Mouse (Mus musculus) hindbrain, embryonic 16.5 days (tissue): Measurements from ENCODE around the gene Dnm3. TPM values are rescaled to one million over a fixed set of nuclear protein-coding genes. Genes with fewer than 3 reads are reported as not detected.

Experiments
- ATAC-seq: fragments of 200-750 bp; cut with Nextera tagmentation; 2 replicates; pipeline ENCODE4 v1.8.0; 2017; ENCODE audit warnings: moderate TSS enrichment, moderate library complexity
- H3K27ac ChIP-seq: fragments of 300-500 bp; sonication (generic); 2 replicates; pipeline ENCODE4 v1.5.1; 2014; ENCODE audit warnings: low read depth, mild to moderate bottlenecking, control low read depth, low read length, moderate library complexity
- H3K27me3 ChIP-seq: fragments of 300-500 bp; sonication (generic); replicated peaks from 2 replicates; pipeline ENCODE4 v1.6.1; 2014; ENCODE audit warnings: low read length; ENCODE audit not compliant: control insufficient read depth, insufficient read depth
- H3K36me3 ChIP-seq: fragments of 300-500 bp; sonication (generic); 2 replicates; pipeline ENCODE4 v1.6.1; 2014; ENCODE audit warnings: mild to moderate bottlenecking, low read length, moderate library complexity, mixed read lengths; ENCODE audit not compliant: control insufficient read depth, insufficient read depth
- H3K4me1 ChIP-seq: fragments of 300-500 bp; sonication (generic); 2 replicates; pipeline ENCODE4 v1.6.1; 2014; ENCODE audit warnings: low read depth, low read length; ENCODE audit not compliant: control insufficient read depth, insufficient read depth
- H3K4me2 ChIP-seq: fragments of 300-500 bp; sonication (generic); 2 replicates; pipeline ENCODE4 v1.6.1; 2014; ENCODE audit warnings: mild to moderate bottlenecking, low read length, control low read depth, moderate library complexity
- H3K4me3 ChIP-seq: fragments of 300-500 bp; sonication (generic); 2 replicates; pipeline ENCODE4 v1.5.1; 2014; ENCODE audit warnings: mild to moderate bottlenecking, low read length, control low read depth, moderate library complexity
- H3K9ac ChIP-seq: fragments of 300-500 bp; sonication (generic); 2 replicates; pipeline ENCODE4 v1.6.1; 2014; ENCODE audit warnings: low read depth, mild to moderate bottlenecking, control low read depth, low read length, moderate library complexity
- H3K9me3 ChIP-seq: fragments of 300-500 bp; sonication (generic); 2 replicates; pipeline ENCODE4 v1.6.1; 2014; ENCODE audit warnings: mild to moderate bottlenecking, low read length, moderate library complexity; ENCODE audit not compliant: control insufficient read depth
- WGBS: fragments of 180-500 bp; shearing (Covaris S2); extraction: QIAGEN DNeasy Blood & Tissue Kit; methylation state at CpG from one replicate; pipeline ENCODE4 v1.1.7; 2014; 5-methylcytosine and 5-hydroxymethylcytosine counted together
- polyA plus RNA-seq: library from polyadenylated mRNA; unstranded; fragments of >200 nt; fragmentation: Nextera tagmentation; extraction: Ambion mirVana; gene quantifications from 2 replicates; pipeline ENCODE4 v1.2.1, GENCODE M21; 2015

The Dnm3 gene
- polyA plus RNA-seq, 1 experiment from 2014 or later, result 57.1 TPM

DNA sequence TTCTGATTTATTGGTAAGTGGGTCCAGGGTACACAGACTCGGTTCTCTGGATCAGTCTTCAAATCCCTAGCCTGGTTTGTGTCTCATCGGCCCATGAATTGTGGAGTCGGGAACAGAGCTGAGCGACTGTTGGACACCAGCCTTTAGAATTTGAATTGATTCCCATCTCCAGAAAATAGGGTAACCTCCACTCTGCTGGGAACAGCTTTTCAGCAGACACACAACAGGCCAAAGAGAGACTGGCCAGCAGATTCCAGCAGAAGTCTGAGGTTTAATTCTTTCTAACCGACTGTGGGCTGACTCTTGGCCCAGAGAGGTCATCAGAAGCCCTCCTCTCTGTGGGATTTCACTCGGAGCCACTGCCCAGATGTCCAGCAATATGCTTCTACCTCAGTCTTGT, 494.4 kb downstream of the Dnm3 start:
- H3K4me1 ChIP-seq, result no peaks in the 10 kb centered on the region; the same call in 1 of the 2 replicates
- no peaks in the 10 kb centered on the region for H3K36me3 ChIP-seq
- WGBS, result 66% methylated on average over 6 of the region's 6 CpGs
- H3K9me3 ChIP-seq, result no peaks in the 10 kb centered on the region
- no peak overlapping the region for H3K9ac ChIP-seq
- H3K27me3 ChIP-seq, result no peaks in the 10 kb centered on the region
- no peak overlapping the region for H3K4me3 ChIP-seq
- H3K4me2 ChIP-seq, result no peak overlapping the region
- no peak for ATAC-seq
- no peak overlapping the region for H3K27ac ChIP-seq

- Histone ChIP-seq H3K27me3 (no peaks in the 10 kb centered on the region), H3K4me1 (no peaks in the 10 kb centered on the region; the same call in 1 of the 2 replicates), H3K9me3 (no peaks in the 10 kb centered on the region), H3K4me3 (no peak overlapping the region), H3K9ac (no peak overlapping the region), H3K36me3 (no peaks in the 10 kb centered on the region), H3K27ac (no peak overlapping the region), H3K4me2 (no peak overlapping the region)
- ATAC-seq, result no peak
- 83% methylated on average over 9 of the region's 9 CpGs for WGBS
Observed at GRCm38 (mm10) chr1:161980626-161981298, 497.1 kb downstream of the Dnm3 start.

DNA sequence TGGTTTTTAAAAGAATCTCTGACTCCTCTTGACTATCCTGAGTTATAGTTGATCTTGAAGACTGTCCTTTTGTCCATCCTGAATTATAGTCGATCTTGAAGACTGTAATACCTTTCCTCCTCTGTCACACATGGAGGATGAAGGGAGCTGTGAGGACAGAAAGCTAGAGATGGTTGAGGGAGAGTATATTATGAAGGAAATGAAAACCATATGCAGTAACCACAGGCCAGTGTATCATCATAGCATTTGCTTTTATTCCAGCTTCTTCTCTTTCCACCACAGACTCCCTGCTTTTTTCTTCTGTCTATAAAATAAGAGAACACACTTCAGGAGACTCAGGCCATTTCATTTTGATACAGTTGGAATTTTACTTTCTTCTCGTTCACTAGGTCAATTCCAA, 497.8 kb downstream of the Dnm3 start:
- no peak overlapping the region for H3K9ac ChIP-seq
- H3K9me3 ChIP-seq, result no peaks in the 10 kb centered on the region
- no peak overlapping the region for H3K27ac ChIP-seq
- no peak for ATAC-seq
- H3K4me1 ChIP-seq, result no peaks in the 10 kb centered on the region; the same call in 1 of the 2 replicates
- no peak overlapping the region for H3K4me3 ChIP-seq
- H3K36me3 ChIP-seq, result no peaks in the 10 kb centered on the region
- no peaks in the 10 kb centered on the region for H3K27me3 ChIP-seq
- H3K4me2 ChIP-seq, result no peak overlapping the region
- 76% methylated on average over 2 of the region's 2 CpGs for WGBS

DNA sequence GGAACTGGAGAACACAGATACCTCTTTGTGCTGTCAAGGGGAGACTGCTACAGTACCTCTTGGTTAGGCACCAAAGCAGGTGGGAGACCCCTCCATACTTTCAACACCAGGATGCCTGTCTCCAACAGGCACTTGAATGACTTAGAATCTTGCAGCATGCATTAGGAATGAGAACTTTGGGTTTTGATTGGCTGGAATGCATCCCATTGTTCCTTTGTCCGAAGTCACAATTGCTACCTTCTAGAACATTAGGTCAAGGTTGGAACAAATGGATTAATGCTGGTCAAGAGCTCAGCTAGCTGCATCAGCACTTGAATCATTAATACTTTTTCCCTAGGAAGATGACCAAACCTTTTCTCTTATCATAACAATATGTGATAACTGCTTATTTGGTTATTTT, 498.3 kb downstream of the Dnm3 start, which contains the start of gene 4930558K02Rik:
Gene 4930558K02Rik (minus strand): TSS at position 101 of the 400 bp plus-strand sequence.
- H3K4me3 ChIP-seq, result no peak within 1 kb of the TSS
- no peaks in the 10 kb centered on the region for H3K27me3 ChIP-seq
- no peaks in the 10 kb centered on the region for H3K9me3 ChIP-seq
- H3K9ac ChIP-seq, result no peak within 1 kb of the TSS
- 76% methylated on average over 1 of the region's 1 CpGs for WGBS
- H3K36me3 ChIP-seq, result no peaks in the 10 kb centered on the region
- H3K4me2 ChIP-seq, result no peak within 1 kb of the TSS
- no peak within 1 kb of the TSS for H3K27ac ChIP-seq
- no peak for ATAC-seq
- no peaks in the 10 kb centered on the region; the same call in 1 of the 2 replicates for H3K4me1 ChIP-seq

- H3K9me3 ChIP-seq, result no peaks in the 10 kb centered on the region
- no peak for ATAC-seq
- 90% methylated on average over 5 of the region's 5 CpGs for WGBS
- H3K36me3 ChIP-seq, result no peaks in the 10 kb centered on the region
- no peaks in the 10 kb centered on the region; the same call in 1 of the 2 replicates for H3K4me1 ChIP-seq
- no peak overlapping the region for H3K4me2 ChIP-seq
- no peak overlapping the region for H3K27ac ChIP-seq
- H3K4me3 ChIP-seq, result no peak overlapping the region
- no peak overlapping the region for H3K9ac ChIP-seq
- H3K27me3 ChIP-seq, result no peaks in the 10 kb centered on the region
Observed at GRCm38 (mm10) chr1:161978173-161978700, 499.6 kb downstream of the Dnm3 start.

GRCm38 (mm10) chr1:161977331-161977730, 500.5 kb downstream of the Dnm3 start:
- Histone ChIP-seq H3K36me3 (no peaks in the 10 kb centered on the region), H3K9me3 (no peaks in the 10 kb centered on the region), H3K27ac (no peak overlapping the region), H3K9ac (no peak overlapping the region), H3K27me3 (no peaks in the 10 kb centered on the region), H3K4me1 (no peaks in the 10 kb centered on the region; the same call in 1 of the 2 replicates), H3K4me3 (no peak overlapping the region), H3K4me2 (no peak overlapping the region)
- no peak for ATAC-seq
- 71% methylated on average over 4 of the region's 4 CpGs for WGBS

DNA sequence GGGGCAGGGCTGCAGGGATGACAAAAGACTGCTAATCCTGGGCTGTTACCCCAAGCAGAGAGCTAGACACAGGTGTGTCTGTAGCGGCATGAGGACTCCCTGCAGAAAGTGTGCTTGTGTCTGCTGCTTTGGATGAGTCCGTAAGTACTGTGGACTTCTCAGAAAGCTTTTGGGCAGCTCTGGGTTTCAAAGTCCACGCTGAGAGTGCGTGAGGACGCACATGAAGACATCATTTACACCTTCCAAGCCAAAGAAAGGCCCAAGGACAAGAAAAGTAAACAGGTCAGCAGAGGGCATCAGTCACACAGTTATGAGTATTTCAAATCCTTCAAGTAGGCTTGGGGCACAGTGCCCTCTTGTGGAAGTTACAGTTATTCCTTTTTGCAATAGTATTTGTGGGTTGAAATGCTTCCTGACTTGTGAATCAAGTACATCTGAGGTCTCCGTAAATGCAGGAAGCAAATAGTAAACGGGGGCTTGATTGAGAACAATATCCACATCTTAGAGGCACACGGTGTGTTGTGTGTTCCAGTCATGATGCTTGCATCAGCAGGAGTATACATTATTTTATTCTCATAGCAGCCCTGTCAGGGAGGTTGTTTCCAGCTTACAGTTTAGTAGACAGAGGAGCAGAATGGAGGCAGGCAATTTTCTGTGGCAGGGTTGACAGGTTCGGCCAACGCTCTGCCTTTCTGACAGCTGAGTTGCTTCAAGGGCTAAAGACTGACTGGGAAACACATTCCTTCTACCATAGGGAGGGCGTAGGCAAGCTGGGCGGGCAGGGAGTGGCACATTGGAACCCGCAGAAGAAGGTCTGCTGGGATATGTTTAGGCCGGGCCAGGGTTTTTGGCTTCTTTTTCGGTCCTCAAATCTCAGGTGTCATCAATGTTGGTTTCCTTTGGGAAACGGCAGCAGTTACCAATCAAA, 501.3 kb downstream of the Dnm3 start:
- H3K4me1 ChIP-seq, result no peaks in the 10 kb centered on the region; the same call in 1 of the 2 replicates
- H3K36me3 ChIP-seq, result no peaks in the 10 kb centered on the region
- no peak overlapping the region for H3K4me3 ChIP-seq
- no peak overlapping the region; the same call in 1 of the 2 replicates for H3K4me2 ChIP-seq
- H3K9ac ChIP-seq, result peak overlapping the region; percentile 31; the same call in 1 of the 2 replicates
- no peaks in the 10 kb centered on the region for H3K27me3 ChIP-seq
- no peak overlapping the region for H3K27ac ChIP-seq
- peak; percentile 80 for ATAC-seq
- 49% methylated on average over 16 of the region's 16 CpGs for WGBS
- H3K9me3 ChIP-seq, result no peaks in the 10 kb centered on the region

DNA sequence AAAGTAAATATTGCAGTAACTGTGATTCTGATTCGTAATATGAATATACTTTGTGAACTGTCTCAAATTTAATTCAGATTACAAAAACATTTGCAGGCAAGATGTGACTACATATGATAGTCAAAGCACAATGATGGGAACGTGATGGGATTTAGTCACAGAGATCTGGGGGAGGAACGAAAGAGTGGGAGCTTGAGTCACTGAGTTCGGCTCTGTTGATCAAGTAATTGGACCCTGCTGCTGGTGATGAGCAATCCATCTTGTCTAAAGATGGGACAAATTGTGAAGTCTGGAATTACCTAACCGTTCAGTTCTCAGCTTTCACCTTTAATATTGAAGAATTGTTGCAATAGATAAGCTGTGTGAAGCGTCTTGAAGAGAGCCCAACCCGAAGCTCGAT, 505.6 kb downstream of the Dnm3 start:
- H3K9ac ChIP-seq, result no peak overlapping the region
- ATAC-seq, result no peak
- H3K4me1 ChIP-seq, result peaks cover 10% of the 10 kb centered on the region
- no peaks in the 10 kb centered on the region for H3K9me3 ChIP-seq
- no peak overlapping the region for H3K4me3 ChIP-seq
- H3K4me2 ChIP-seq, result no peak overlapping the region
- no peak overlapping the region for H3K27ac ChIP-seq
- 93% methylated on average over 8 of the region's 8 CpGs for WGBS
- no peaks in the 10 kb centered on the region for H3K36me3 ChIP-seq
- no peaks in the 10 kb centered on the region for H3K27me3 ChIP-seq

- Histone ChIP-seq H3K9ac (no peak overlapping the region), H3K36me3 (no peaks in the 10 kb centered on the region), H3K4me1 (peaks cover 10% of the 10 kb centered on the region), H3K27me3 (no peaks in the 10 kb centered on the region), H3K27ac (no peak overlapping the region), H3K4me2 (no peak overlapping the region), H3K4me3 (no peak overlapping the region), H3K9me3 (no peaks in the 10 kb centered on the region)
- WGBS, result 97% methylated on average over 9 of the region's 9 CpGs
- no peak for ATAC-seq
Observed at GRCm38 (mm10) chr1:161970874-161971273, 507.0 kb downstream of the Dnm3 start.
